Mouse (Mus musculus): Measurements from ENCODE around the gene Pgm5. TPM values are rescaled to one million over a fixed set of nuclear protein-coding genes. Genes with fewer than 3 reads are reported as not detected.
A peak's percentile ranks its signal among the peaks of the same experiment; 100 is the strongest.

Pgm5 gene
- polyA plus RNA-seq, 1 experiment from 2014 or later: 8.8 TPM

GRCm38 (mm10) chr19:24848345-24848744 is 13.3 kb downstream of the Pgm5 start:
- H3K9me3 ChIP-seq (ENCODE audit: control insufficient read depth, low read length): no peaks in the 10 kb centered on the region
- WGBS: 5% methylated on average over 7 of the region's 7 CpGs
- no peak overlapping the region for H3K4me3 ChIP-seq (ENCODE audit: low read depth, low read length)
- 0 out of 2 replicates have a peak, but pooled peaks cover 4% of the 10 kb centered on the region for H3K36me3 ChIP-seq (ENCODE audit: control insufficient read depth, insufficient read depth, low read length)
- ATAC-seq (replicated peaks; ENCODE audit: low FRiP score, low TSS enrichment, low read depth): peak; percentile 70
- DNase-seq (ENCODE audit: low spot score): no peak
- no peak overlapping the region for H3K9ac ChIP-seq (ENCODE audit: low read length)
- H3K27me3 ChIP-seq (replicated peaks; ENCODE audit: control insufficient read depth, insufficient read depth, low read length): no peaks in the 10 kb centered on the region
- H3K4me2 ChIP-seq (ENCODE audit: low read length): no peak overlapping the region
- H3K27ac ChIP-seq (ENCODE audit: low read depth): peak overlapping the region; percentile 71
- peaks cover 73% of the 10 kb centered on the region for H3K4me1 ChIP-seq (replicated peaks; ENCODE audit: control insufficient read depth, insufficient read depth, low read length)

GRCm38 (mm10) chr19:24845007-24845546 is 16.6 kb downstream of the Pgm5 start:
- ATAC-seq (replicated peaks; ENCODE audit: low FRiP score, low TSS enrichment, low read depth): peak; percentile 28; the same call in 1 of the 2 replicates
- 23% methylated on average over 7 of the region's 7 CpGs for WGBS
- H3K27ac ChIP-seq (ENCODE audit: low read depth): peak overlapping the region; percentile 78
- no peaks in the 10 kb centered on the region for H3K27me3 ChIP-seq (replicated peaks; ENCODE audit: control insufficient read depth, insufficient read depth, low read length)
- no peak overlapping the region for H3K4me3 ChIP-seq (ENCODE audit: low read depth, low read length)
- 0 out of 2 replicates have a peak, but pooled peaks cover 4% of the 10 kb centered on the region for H3K36me3 ChIP-seq (ENCODE audit: control insufficient read depth, insufficient read depth, low read length)
- H3K4me2 ChIP-seq (ENCODE audit: low read length): peak overlapping the region; percentile 25
- H3K9me3 ChIP-seq (ENCODE audit: control insufficient read depth, low read length): no peaks in the 10 kb centered on the region
- H3K9ac ChIP-seq (ENCODE audit: low read length): no peak overlapping the region
- peak; percentile 67 for DNase-seq (ENCODE audit: low spot score)
- peaks cover 49% of the 10 kb centered on the region for H3K4me1 ChIP-seq (replicated peaks; ENCODE audit: control insufficient read depth, insufficient read depth, low read length)

- Histone ChIP-seq H3K4me1 (replicated peaks; ENCODE audit: control insufficient read depth, insufficient read depth, low read length) (peaks cover 29% of the 10 kb centered on the region), H3K4me3 (ENCODE audit: low read depth, low read length) (no peak overlapping the region), H3K9ac (ENCODE audit: low read length) (no peak overlapping the region), H3K9me3 (ENCODE audit: control insufficient read depth, low read length) (no peaks in the 10 kb centered on the region), H3K27ac (ENCODE audit: low read depth) (no peak overlapping the region), H3K27me3 (replicated peaks; ENCODE audit: control insufficient read depth, insufficient read depth, low read length) (no peaks in the 10 kb centered on the region), H3K4me2 (ENCODE audit: low read length) (no peak overlapping the region), H3K36me3 (ENCODE audit: control insufficient read depth, insufficient read depth, low read length) (0 out of 2 replicates have a peak, but pooled peaks cover 2% of the 10 kb centered on the region)
- no peak for DNase-seq (ENCODE audit: low spot score)
- 85% methylated on average over 3 of the region's 3 CpGs for WGBS
- no peak for ATAC-seq (replicated peaks; ENCODE audit: low FRiP score, low TSS enrichment, low read depth)
Observed at GRCm38 (mm10) chr19:24842080-24842479, 19.6 kb downstream of the Pgm5 start.

GRCm38 (mm10) chr19:24824517-24824916 is 37.1 kb downstream of the Pgm5 start:
- ATAC-seq (replicated peaks; ENCODE audit: low FRiP score, low TSS enrichment, low read depth) (no peak), DNase-seq (ENCODE audit: low spot score) (no peak)
- no peak overlapping the region for H3K9ac ChIP-seq (ENCODE audit: low read length)
- H3K36me3 ChIP-seq (ENCODE audit: control insufficient read depth, insufficient read depth, low read length): peaks cover 20% of the 10 kb centered on the region
- 76% methylated on average over 4 of the region's 4 CpGs for WGBS
- H3K4me1 ChIP-seq (replicated peaks; ENCODE audit: control insufficient read depth, insufficient read depth, low read length): no peaks in the 10 kb centered on the region
- H3K27me3 ChIP-seq (replicated peaks; ENCODE audit: control insufficient read depth, insufficient read depth, low read length): no peaks in the 10 kb centered on the region
- H3K27ac ChIP-seq (ENCODE audit: low read depth): no peak overlapping the region
- no peak overlapping the region for H3K4me2 ChIP-seq (ENCODE audit: low read length)
- no peaks in the 10 kb centered on the region for H3K9me3 ChIP-seq (ENCODE audit: control insufficient read depth, low read length)
- no peak overlapping the region for H3K4me3 ChIP-seq (ENCODE audit: low read depth, low read length)

- H3K4me3 ChIP-seq (ENCODE audit: low read depth, low read length): no peak overlapping the region
- no peaks in the 10 kb centered on the region for H3K9me3 ChIP-seq (ENCODE audit: control insufficient read depth, low read length)
- WGBS: 74% methylated on average over 12 of the region's 12 CpGs
- H3K27me3 ChIP-seq (replicated peaks; ENCODE audit: control insufficient read depth, insufficient read depth, low read length): no peaks in the 10 kb centered on the region
- no peak overlapping the region for H3K27ac ChIP-seq (ENCODE audit: low read depth)
- no peak for ATAC-seq (replicated peaks; ENCODE audit: low FRiP score, low TSS enrichment, low read depth)
- peaks cover 49% of the 10 kb centered on the region for H3K36me3 ChIP-seq (ENCODE audit: control insufficient read depth, insufficient read depth, low read length)
- H3K9ac ChIP-seq (ENCODE audit: low read length): no peak overlapping the region
- DNase-seq (ENCODE audit: low spot score): no peak
- H3K4me2 ChIP-seq (ENCODE audit: low read length): no peak overlapping the region
- no peaks in the 10 kb centered on the region for H3K4me1 ChIP-seq (replicated peaks; ENCODE audit: control insufficient read depth, insufficient read depth, low read length)
Observed at GRCm38 (mm10) chr19:24815661-24816221, 45.9 kb downstream of the Pgm5 start.

GRCm38 (mm10) chr19:24812861-24813293 is 48.8 kb downstream of the Pgm5 start:
- Histone ChIP-seq H3K4me1 (replicated peaks; ENCODE audit: control insufficient read depth, insufficient read depth, low read length) (no peaks in the 10 kb centered on the region), H3K4me2 (ENCODE audit: low read length) (no peak overlapping the region), H3K27ac (ENCODE audit: low read depth) (no peak overlapping the region), H3K27me3 (replicated peaks; ENCODE audit: control insufficient read depth, insufficient read depth, low read length) (no peaks in the 10 kb centered on the region), H3K9me3 (ENCODE audit: control insufficient read depth, low read length) (no peaks in the 10 kb centered on the region), H3K4me3 (ENCODE audit: low read depth, low read length) (no peak overlapping the region), H3K9ac (ENCODE audit: low read length) (no peak overlapping the region), H3K36me3 (ENCODE audit: control insufficient read depth, insufficient read depth, low read length) (peaks cover 28% of the 10 kb centered on the region)
- DNase-seq (ENCODE audit: low spot score) (no peak), ATAC-seq (replicated peaks; ENCODE audit: low FRiP score, low TSS enrichment, low read depth) (no peak)
- 87% methylated on average over 8 of the region's 8 CpGs for WGBS

GRCm38 (mm10) chr19:24812106-24812810 is 49.4 kb downstream of the Pgm5 start:
- no peak for ATAC-seq (replicated peaks; ENCODE audit: low FRiP score, low TSS enrichment, low read depth)
- WGBS: 73% methylated on average over 7 of the region's 7 CpGs
- Histone ChIP-seq H3K4me2 (ENCODE audit: low read length) (no peak overlapping the region), H3K9me3 (ENCODE audit: control insufficient read depth, low read length) (no peaks in the 10 kb centered on the region), H3K36me3 (ENCODE audit: control insufficient read depth, insufficient read depth, low read length) (peaks cover 22% of the 10 kb centered on the region), H3K27me3 (replicated peaks; ENCODE audit: control insufficient read depth, insufficient read depth, low read length) (no peaks in the 10 kb centered on the region), H3K4me3 (ENCODE audit: low read depth, low read length) (no peak overlapping the region), H3K4me1 (replicated peaks; ENCODE audit: control insufficient read depth, insufficient read depth, low read length) (no peaks in the 10 kb centered on the region), H3K27ac (ENCODE audit: low read depth) (no peak overlapping the region), H3K9ac (ENCODE audit: low read length) (no peak overlapping the region)
- no peak for DNase-seq (ENCODE audit: low spot score)

- no peaks in the 10 kb centered on the region for H3K27me3 ChIP-seq (replicated peaks; ENCODE audit: control insufficient read depth, insufficient read depth, low read length)
- no peak overlapping the region for H3K4me3 ChIP-seq (ENCODE audit: low read depth, low read length)
- no peaks in the 10 kb centered on the region for H3K4me1 ChIP-seq (replicated peaks; ENCODE audit: control insufficient read depth, insufficient read depth, low read length)
- DNase-seq (ENCODE audit: low spot score) (no peak), ATAC-seq (replicated peaks; ENCODE audit: low FRiP score, low TSS enrichment, low read depth) (no peak)
- no peaks in the 10 kb centered on the region for H3K9me3 ChIP-seq (ENCODE audit: control insufficient read depth, low read length)
- WGBS: 48% methylated on average over 10 of the region's 10 CpGs
- H3K27ac ChIP-seq (ENCODE audit: low read depth): no peak overlapping the region
- H3K36me3 ChIP-seq (ENCODE audit: control insufficient read depth, insufficient read depth, low read length): peaks cover 23% of the 10 kb centered on the region
- no peak overlapping the region for H3K4me2 ChIP-seq (ENCODE audit: low read length)
- no peak overlapping the region for H3K9ac ChIP-seq (ENCODE audit: low read length)
Observed at GRCm38 (mm10) chr19:24811451-24811850, 50.2 kb downstream of the Pgm5 start.
